Mouse (Mus musculus) E14TG2a.4 (cell line): Measurements from ENCODE around the gene Pth.

Source experiments
- CTCF ChIP-seq: conservative IDR thresholded peaks from 2 replicates; pipeline ENCODE4 v1.5.1; 2014; ENCODE audit warnings: low read length
- NANOG ChIP-seq: IDR thresholded peaks from 2 replicates; pipeline ENCODE4 v1.6.1; 2014; ENCODE audit warnings: borderline replicate concordance, low read length, mixed read lengths
- POU5F1 ChIP-seq: IDR thresholded peaks from 2 replicates; pipeline ENCODE4 v1.6.1; 2014; ENCODE audit warnings: low read length, borderline replicate concordance

DNA sequence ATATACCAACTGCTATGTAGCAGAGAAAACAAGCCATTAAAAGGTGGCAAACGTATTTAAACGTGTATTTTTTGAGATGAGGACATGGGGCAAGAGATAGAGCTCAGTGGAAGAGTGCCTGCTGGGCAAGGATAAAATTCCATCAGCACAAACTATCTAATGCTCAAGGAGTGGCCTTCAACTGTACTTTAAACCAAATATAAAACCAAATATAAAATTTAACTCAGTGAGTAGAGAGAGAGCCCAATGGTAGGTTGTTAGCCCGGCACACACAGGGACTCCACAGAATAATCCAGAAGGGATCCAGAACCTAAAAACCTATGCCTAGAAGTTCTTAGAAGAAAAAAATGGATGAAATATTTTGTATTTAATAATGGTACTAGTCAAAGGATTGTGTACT is 45.1 kb upstream of the Pth start:
- no peak for TF ChIP-seq CTCF
- TF ChIP-seq NANOG = no peak
- no peak for TF ChIP-seq POU5F1
